Mouse (Mus musculus): ENCODE data around the gene Olfr968. TPM values are rescaled to one million over a fixed set of nuclear protein-coding genes. Genes with fewer than 3 reads are reported as not detected.

Gene Olfr968
- total RNA-seq (2021): not detected

- intact Hi-C loops (cut with DNase I): no loop called here
- DNase-seq (ENCODE audit: low spot score): no peak
Observed at GRCm38 (mm10) chr9:39783153-39783552, at the start of gene Olfr968. TSS of gene Olfr968 (minus strand) at chr9:39783253.

GRCm38 (mm10) chr9:39808560-39808959 is 25.5 kb upstream of the Olfr968 start, which contains the start of gene Olfr970:
TSS of gene Olfr970 (plus strand) at chr9:39808860.
- intact Hi-C loops (cut with DNase I): no loop called here
- DNase-seq (ENCODE audit: low spot score): no peak

GRCm38 (mm10) chr9:39790558-39790957 is 7.5 kb upstream of the Olfr968 start, which contains the start of gene Olfr969:
TSS of gene Olfr969 (plus strand) at chr9:39790945.
- DNase-seq (ENCODE audit: low spot score): no peak
- intact Hi-C loops (cut with DNase I): no loop called here

- intact Hi-C loops (cut with DNase I): no loop called here
- no peak for DNase-seq (ENCODE audit: low spot score)
Observed at GRCm38 (mm10) chr9:39746428-39746827, 36.6 kb downstream of the Olfr968 start.

GRCm38 (mm10) chr9:39745949-39746348 is 37.1 kb downstream of the Olfr968 start, which contains the start of gene Olfr967:
TSS of gene Olfr967 (plus strand) at chr9:39746249.
- intact Hi-C loops (cut with DNase I): no loop called here
- DNase-seq (ENCODE audit: low spot score): no peak

GRCm38 (mm10) chr9:39740741-39741140 is 42.3 kb downstream of the Olfr968 start:
- intact Hi-C loops (cut with DNase I): no loop called here
- DNase-seq (ENCODE audit: low spot score): no peak

- intact Hi-C loops (cut with DNase I): no loop called here
- no peak for DNase-seq (ENCODE audit: low spot score)
Observed at GRCm38 (mm10) chr9:39730678-39731077, 52.4 kb downstream of the Olfr968 start, which contains the start of gene Olfr150. TSS of gene Olfr150 (plus strand) at chr9:39730978.

Other genes starting within 250 kb of the Olfr968 start
- gene Olfr958, start 229.2 kb downstream of the Olfr968 start, total RNA-seq (2021): not detected
- not detected for gene Olfr959, start 207.7 kb downstream of the Olfr968 start, total RNA-seq (2021)
- gene AW551984, start 178.8 kb downstream of the Olfr968 start, total RNA-seq (2021): under 1 TPM; 0.36 to 0.78 TPM
- gene Olfr148, start 172.6 kb downstream of the Olfr968 start, total RNA-seq (2021): not detected
- not detected for gene Olfr960, start 161.9 kb downstream of the Olfr968 start, total RNA-seq (2021)
- not detected for gene Olfr961, start 138.2 kb downstream of the Olfr968 start, total RNA-seq (2021)
- not detected for gene Olfr963, start 116.0 kb downstream of the Olfr968 start, total RNA-seq (2021)
- gene Olfr149, start 76.1 kb downstream of the Olfr968 start, total RNA-seq (2021): not detected
- not detected for gene Olfr965, start 71.9 kb downstream of the Olfr968 start, total RNA-seq (2021)
- not detected for gene Olfr150, start 52.3 kb downstream of the Olfr968 start, total RNA-seq (2021)
- gene Olfr967, start 37.0 kb downstream of the Olfr968 start, total RNA-seq (2021): not detected
- not detected for gene Olfr969, start 7.7 kb upstream of the Olfr968 start, total RNA-seq (2021)
- not detected for gene Olfr970, start 25.6 kb upstream of the Olfr968 start, total RNA-seq (2021)
- gene Olfr971, start 53.6 kb upstream of the Olfr968 start, total RNA-seq (2021): not detected
- not detected for gene Olfr972, start 83.2 kb upstream of the Olfr968 start, total RNA-seq (2021)
- gene Olfr229, start 124.1 kb upstream of the Olfr968 start, total RNA-seq (2021): not detected
- not detected for gene Olfr974, start 154.2 kb upstream of the Olfr968 start, total RNA-seq (2021)
- not detected for gene Olfr975, start 168.8 kb upstream of the Olfr968 start, total RNA-seq (2021)
- not detected for gene Olfr976, start 177.9 kb upstream of the Olfr968 start, total RNA-seq (2021)
- gene Olfr978, start 208.9 kb upstream of the Olfr968 start, total RNA-seq (2021): not detected
- gene Olfr979, start 220.2 kb upstream of the Olfr968 start, total RNA-seq (2021): not detected
- not detected for gene Olfr980, start 226.3 kb upstream of the Olfr968 start, total RNA-seq (2021)
- not detected for gene Olfr981, start 238.2 kb upstream of the Olfr968 start, total RNA-seq (2021)